8 mouse cellular contexts compared by ENCODE assay signal in the genomic region with DNA sequence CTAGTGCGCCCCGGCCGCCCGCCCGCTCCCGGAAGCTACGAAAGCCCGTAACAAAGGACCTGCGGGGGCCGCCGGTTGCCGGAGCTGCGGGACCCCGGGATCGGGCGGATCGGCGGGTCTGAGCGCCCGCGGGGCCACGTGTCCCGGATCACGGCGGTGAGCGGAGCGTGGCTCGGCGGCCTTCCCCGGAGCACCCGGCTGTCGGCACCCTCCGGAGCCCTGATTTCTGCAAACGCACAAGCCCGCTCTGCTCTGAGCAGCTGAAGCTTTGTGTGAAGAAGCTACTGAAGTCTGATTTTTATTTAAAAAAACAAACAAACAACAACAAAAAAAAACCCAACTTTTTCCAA. TPM values are rescaled to one million over a fixed set of nuclear protein-coding genes. Genes with fewer than 3 reads are reported as not detected.
DNase-seq lines count a peak whose midpoint lies in the region; ATAC-seq and TF ChIP-seq lines count a peak whose summit lies in the region.

No protein-coding gene starts in this region.

- H3K4me1 ChIP-seq in embryonic facial prominence, embryonic 11.5 days (ENCODE audit: control insufficient read depth, insufficient read depth, low read length): no peaks in the 10 kb centered on the region; the same call in 1 of the 2 replicates
- peaks cover 23% of the 10 kb centered on the region for H3K4me1 ChIP-seq in intestine, embryonic 16.5 days (ENCODE audit: control insufficient read depth, insufficient read depth, low read length)
- H3K4me1 ChIP-seq in neural tube, embryonic 13.5 days (replicated peaks): peaks cover 57% of the 10 kb centered on the region

- H3K4me2 ChIP-seq in embryonic facial prominence, embryonic 11.5 days (ENCODE audit: low read depth, low read length): peak overlapping the region; percentile 65
- no peak overlapping the region; the same call in 1 of the 2 replicates for H3K4me2 ChIP-seq in intestine, embryonic 16.5 days (ENCODE audit: low read depth, low read length)
- peak overlapping the region; percentile 90 for H3K4me2 ChIP-seq in neural tube, embryonic 13.5 days

- DNase-seq in left cerebral cortex, adult 2 months (ENCODE audit: extremely low spot score in 1 of 2, low spot score in 2 of 2): no peak
- DNase-seq in left cerebral cortex, adult 18-20 months (ENCODE audit: low spot score in 2 of 2): no peak
- DNase-seq in embryonic facial prominence, embryonic 11.5 days (ENCODE audit: low spot score): no peak
- DNase-seq in cerebellum, postnatal 10 days: no peak
- no peak for DNase-seq in thymus, postnatal 0 days (ENCODE audit: low spot score)
- no peak for DNase-seq in layer of hippocampus, postnatal 10 days (ENCODE audit: low spot score in 2 of 2)

- H3K36me3 ChIP-seq in embryonic facial prominence, embryonic 11.5 days (replicated peaks; ENCODE audit: control insufficient read depth, insufficient read depth, low read depth, low read length): no peaks in the 10 kb centered on the region; the same call in 1 of the 2 replicates
- no peaks in the 10 kb centered on the region for H3K36me3 ChIP-seq in intestine, embryonic 16.5 days (ENCODE audit: control insufficient read depth, insufficient read depth, low read length)
- peaks cover 17% of the 10 kb centered on the region for H3K36me3 ChIP-seq in neural tube, embryonic 13.5 days

- H3K27ac ChIP-seq in left cerebral cortex, adult 2 months: peak overlapping the region; percentile 100
- H3K27ac ChIP-seq in embryonic facial prominence, embryonic 11.5 days (replicated peaks; ENCODE audit: low read depth, low read length): peak overlapping the region; percentile 79
- peak overlapping the region; percentile 84 for H3K27ac ChIP-seq in intestine, embryonic 16.5 days (ENCODE audit: low read length)
- H3K27ac ChIP-seq in neural tube, embryonic 13.5 days (replicated peaks): peak overlapping the region; percentile 91

- ATAC-seq in embryonic facial prominence, embryonic 11.5 days (replicated peaks; ENCODE audit: insufficient number of reproducible peaks, low FRiP score, low TSS enrichment, low read depth): peak; percentile 59
- peak; percentile 66 for ATAC-seq in intestine, embryonic 16.5 days
- peak; percentile 68 for ATAC-seq in neural tube, embryonic 13.5 days (ENCODE audit: low read depth)

- intact Hi-C loops in left cerebral cortex, adult 2 months (cut with DNase I): loop anchor here (5.0 kb wide), 2 partner anchors 399 to 446 kb away; partner anchors contain the start of genes Cog6 and Ufm1

- TF ChIP-seq CTCF in left cerebral cortex, adult 2 months (IDR thresholded peaks at IDR 0.05): no peak

- H3K27me3 ChIP-seq in embryonic facial prominence, embryonic 11.5 days (ENCODE audit: control insufficient read depth, insufficient read depth, low read length): no peaks in the 10 kb centered on the region
- no peaks in the 10 kb centered on the region for H3K27me3 ChIP-seq in intestine, embryonic 16.5 days (replicated peaks; ENCODE audit: control insufficient read depth, insufficient read depth, low read length)
- H3K27me3 ChIP-seq in neural tube, embryonic 13.5 days: no peaks in the 10 kb centered on the region

- H3K9ac ChIP-seq in embryonic facial prominence, embryonic 11.5 days (replicated peaks; ENCODE audit: low read length): peak overlapping the region; percentile 90
- peak overlapping the region; percentile 94 for H3K9ac ChIP-seq in intestine, embryonic 16.5 days (ENCODE audit: low read depth, low read length)
- H3K9ac ChIP-seq in neural tube, embryonic 13.5 days: peak overlapping the region; percentile 90

- no peaks in the 10 kb centered on the region for H3K9me3 ChIP-seq in embryonic facial prominence, embryonic 11.5 days (replicated peaks; ENCODE audit: control insufficient read depth, low read length)
- H3K9me3 ChIP-seq in intestine, embryonic 16.5 days (ENCODE audit: control insufficient read depth, low read length): no peaks in the 10 kb centered on the region
- H3K9me3 ChIP-seq in neural tube, embryonic 13.5 days: no peaks in the 10 kb centered on the region

- WGBS in embryonic facial prominence, embryonic 11.5 days: under 1% methylated on average over 35 of the region's 35 CpGs
- WGBS in intestine, embryonic 16.5 days: under 1% methylated on average over 35 of the region's 35 CpGs
- WGBS in neural tube, embryonic 13.5 days: 0% methylated on average over 33 of the region's 35 CpGs

- peak overlapping the region; percentile 82 for H3K4me3 ChIP-seq in left cerebral cortex, adult 2 months
- H3K4me3 ChIP-seq in embryonic facial prominence, embryonic 11.5 days (ENCODE audit: low read depth, low read length): peak overlapping the region; percentile 85
- H3K4me3 ChIP-seq in intestine, embryonic 16.5 days (ENCODE audit: low read length): peak overlapping the region; percentile 97
- H3K4me3 ChIP-seq in neural tube, embryonic 13.5 days: peak overlapping the region; percentile 64

RNA-seq across cellular contexts. Expression of gene Proser1, which starts 0.3 kb away (rescaled TPM):
- total RNA-seq in left cerebral cortex, adult 2 months (2021): 10 to 100 TPM; 21.3 to 22.1 TPM
- 10 to 100 TPM; 19.3 to 19.4 TPM for total RNA-seq in left cerebral cortex, adult 18-20 months (2021)
- polyA plus RNA-seq in embryonic facial prominence, embryonic 11.5 days (2014; fragmentation: Nextera tagmentation; extraction: Ambion mirVana): 19.5 and 21.4 TPM in 2 replicates
- 10.1 and 10.7 TPM in 2 replicates for polyA plus RNA-seq in intestine, embryonic 16.5 days (2015; fragmentation: Nextera tagmentation; extraction: Ambion mirVana)
- 25.6 and 25.7 TPM in 2 replicates for polyA plus RNA-seq in neural tube, embryonic 13.5 days (2015; fragmentation: Nextera tagmentation; extraction: Ambion mirVana)
- 12.3 and 19.1 TPM in 2 replicates for polyA plus RNA-seq in thymus, postnatal 0 days (2015; fragmentation: Nextera tagmentation; extraction: Ambion mirVana)
- 10 to 100 TPM; 27.1 to 27.9 TPM for total RNA-seq in layer of hippocampus, postnatal 10 days (2021)

RNA-seq across cellular contexts. Expression of gene Nhlrc3, which starts 0.6 kb away (rescaled TPM):
- 10 to 100 TPM in 1 of 2 experiments, 1 to 10 TPM in 1; 8.2 to 11.1 TPM for total RNA-seq in left cerebral cortex, adult 2 months (2021)
- total RNA-seq in left cerebral cortex, adult 18-20 months (2021): 1 to 10 TPM; 8.8 to 9.9 TPM
- polyA plus RNA-seq in embryonic facial prominence, embryonic 11.5 days (2014; fragmentation: Nextera tagmentation; extraction: Ambion mirVana): 7.9 and 10.5 TPM in 2 replicates
- 19.3 and 23.0 TPM in 2 replicates for polyA plus RNA-seq in intestine, embryonic 16.5 days (2015; fragmentation: Nextera tagmentation; extraction: Ambion mirVana)
- 8.4 and 8.7 TPM in 2 replicates for polyA plus RNA-seq in neural tube, embryonic 13.5 days (2015; fragmentation: Nextera tagmentation; extraction: Ambion mirVana)
- 6.3 and 6.7 TPM in 2 replicates for polyA plus RNA-seq in thymus, postnatal 0 days (2015; fragmentation: Nextera tagmentation; extraction: Ambion mirVana)
- total RNA-seq in layer of hippocampus, postnatal 10 days (2021): 1 to 10 TPM; 8.5 to 9.9 TPM

RNA-seq across cellular contexts. Expression of gene Stoml3, which starts 24.7 kb away (rescaled TPM):
- total RNA-seq in left cerebral cortex, adult 2 months (2021): not detected
- not detected for total RNA-seq in left cerebral cortex, adult 18-20 months (2021)
- 0.20 TPM in 1 of 2 replicates, not detected in the other for polyA plus RNA-seq in embryonic facial prominence, embryonic 11.5 days (2014; fragmentation: Nextera tagmentation; extraction: Ambion mirVana)
- not detected in 2 replicates for polyA plus RNA-seq in intestine, embryonic 16.5 days (2015; fragmentation: Nextera tagmentation; extraction: Ambion mirVana)
- polyA plus RNA-seq in neural tube, embryonic 13.5 days (2015; fragmentation: Nextera tagmentation; extraction: Ambion mirVana): not detected in 2 replicates
- not detected in 2 replicates for polyA plus RNA-seq in thymus, postnatal 0 days (2015; fragmentation: Nextera tagmentation; extraction: Ambion mirVana)
- 1 to 10 TPM in 1 of 2 experiments, under 1 TPM in 1; 0.55 to 1.7 TPM for total RNA-seq in layer of hippocampus, postnatal 10 days (2021)
